Mouse (Mus musculus) hindbrain, embryonic 14.5 days (tissue): ENCODE data around the gene Cfap77. TPM values are rescaled to one million over a fixed set of nuclear protein-coding genes. Genes with fewer than 3 reads are reported as not detected.

Source experiments
- ATAC-seq: fragments of 200-750 bp; cut with Nextera tagmentation; 2 replicates; pipeline ENCODE4 v1.8.0; 2017; ENCODE audit warnings: moderate number of reproducible peaks, mild to moderate bottlenecking, moderate TSS enrichment, moderate library complexity; ENCODE audit not compliant: low FRiP score
- DNase-seq: peaks from one replicate; pipeline ENCODE4 v3.0.0-alpha.2; 2015; ENCODE audit warnings: low spot score
- H3K27ac ChIP-seq: fragments of 300-500 bp; sonication (generic); 2 replicates; pipeline ENCODE4 v1.5.1; 2014; ENCODE audit warnings: mild to moderate bottlenecking, moderate library complexity
- H3K27me3 ChIP-seq: fragments of 300-500 bp; sonication (generic); 2 replicates; pipeline ENCODE4 v1.6.1; 2014; ENCODE audit warnings: mild to moderate bottlenecking, low read length, mixed read lengths; ENCODE audit not compliant: control insufficient read depth, insufficient read depth
- H3K36me3 ChIP-seq: fragments of 300-500 bp; sonication (generic); replicated peaks from 2 replicates; pipeline ENCODE4 v1.6.1; 2014; ENCODE audit not compliant: control insufficient read depth, insufficient read depth
- H3K4me1 ChIP-seq: fragments of 300-500 bp; sonication (generic); replicated peaks from 2 replicates; pipeline ENCODE4 v1.6.1; 2014; ENCODE audit warnings: antibody characterized with exemption, low read length, mixed read lengths; ENCODE audit not compliant: control insufficient read depth, insufficient read depth
- H3K4me2 ChIP-seq: fragments of 300-500 bp; sonication (generic); replicated peaks from 2 replicates; pipeline ENCODE4 v1.6.1; 2014; ENCODE audit warnings: mild to moderate bottlenecking, moderate library complexity
- H3K4me3 ChIP-seq: fragments of 300-500 bp; sonication (generic); replicated peaks from 2 replicates; pipeline ENCODE4 v1.5.1; 2014; ENCODE audit warnings: mild to moderate bottlenecking, low read length
- H3K9ac ChIP-seq: fragments of 300-500 bp; sonication (generic); 2 replicates; pipeline ENCODE4 v1.6.1; 2014
- H3K9me3 ChIP-seq: fragments of 300-500 bp; sonication (generic); 2 replicates; pipeline ENCODE4 v1.6.1; 2016; ENCODE audit warnings: low read length; ENCODE audit not compliant: control insufficient read depth
- WGBS: fragments of 180-500 bp; shearing (Covaris S2); extraction: QIAGEN DNeasy Blood & Tissue Kit; methylation state at CpG from one replicate; pipeline ENCODE4 v1.1.7; 2014; 5-methylcytosine and 5-hydroxymethylcytosine counted together
- polyA plus RNA-seq: library from polyadenylated mRNA; unstranded; fragments of >200 nt; fragmentation: Nextera tagmentation; extraction: Ambion mirVana; gene quantifications from 2 replicates; pipeline ENCODE4 v1.2.1, GENCODE M21; 2014

Gene Cfap77
- polyA plus RNA-seq, 1 experiment from 2014 or later: 0.56 TPM

GRCm38 (mm10) chr2:28968278-28968677 lies 86.6 kb downstream of the Cfap77 start:
- no peak for DNase-seq
- WGBS: 79% methylated on average over 1 of the region's 1 CpGs
- peaks cover 20% of the 10 kb centered on the region for H3K27me3 ChIP-seq
- H3K4me2 ChIP-seq: no peak overlapping the region
- no peak overlapping the region for H3K9ac ChIP-seq
- no peaks in the 10 kb centered on the region for H3K9me3 ChIP-seq
- no peaks in the 10 kb centered on the region for H3K36me3 ChIP-seq
- H3K4me1 ChIP-seq: peaks cover 8% of the 10 kb centered on the region
- no peak for ATAC-seq
- no peak overlapping the region for H3K27ac ChIP-seq
- H3K4me3 ChIP-seq: no peak overlapping the region

GRCm38 (mm10) chr2:28966151-28966795 lies 88.6 kb downstream of the Cfap77 start:
- Histone ChIP-seq H3K9me3 (no peaks in the 10 kb centered on the region), H3K36me3 (no peaks in the 10 kb centered on the region), H3K4me1 (peaks cover 8% of the 10 kb centered on the region), H3K27ac (peak overlapping the region; percentile 68; the same call in 1 of the 2 replicates), H3K27me3 (peaks cover 11% of the 10 kb centered on the region; the same call in 1 of the 2 replicates), H3K4me2 (no peak overlapping the region), H3K4me3 (no peak overlapping the region), H3K9ac (no peak overlapping the region)
- DNase-seq (peak; percentile 44), ATAC-seq (peak; percentile 27; the same call in 1 of the 2 replicates)
- WGBS: 42% methylated on average over 14 of the region's 14 CpGs

- Histone ChIP-seq H3K9me3 (no peaks in the 10 kb centered on the region), H3K4me1 (peaks cover 8% of the 10 kb centered on the region), H3K9ac (no peak overlapping the region), H3K27ac (no peak overlapping the region), H3K27me3 (peaks cover 11% of the 10 kb centered on the region; the same call in 1 of the 2 replicates), H3K36me3 (no peaks in the 10 kb centered on the region), H3K4me2 (no peak overlapping the region), H3K4me3 (no peak overlapping the region)
- 86% methylated on average over 6 of the region's 6 CpGs for WGBS
- no peak for ATAC-seq
- no peak for DNase-seq
Measured at GRCm38 (mm10) chr2:28963565-28963964, 91.3 kb downstream of the Cfap77 start.

DNA sequence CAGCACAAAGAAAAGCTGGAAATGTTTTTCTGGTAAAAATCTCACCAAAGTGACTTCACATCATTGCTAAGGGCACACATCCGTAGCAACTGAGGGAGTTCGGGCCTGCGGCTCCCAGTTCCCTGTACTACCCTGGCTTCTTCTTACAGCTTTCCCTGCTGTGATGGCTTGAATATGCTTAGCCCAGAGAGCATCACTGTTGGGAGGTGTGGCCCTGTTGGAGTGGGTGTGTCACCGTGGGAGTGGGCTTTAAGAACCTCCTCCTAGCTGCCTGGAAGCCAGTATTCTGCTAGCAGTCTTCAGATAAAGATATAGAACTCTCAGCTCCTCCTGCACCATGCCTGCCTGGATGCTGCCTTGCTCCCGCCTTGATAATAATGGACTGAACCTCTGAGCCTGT lies 93.2 kb downstream of the Cfap77 start:
- Histone ChIP-seq H3K36me3 (no peaks in the 10 kb centered on the region), H3K27ac (no peak overlapping the region), H3K9me3 (no peaks in the 10 kb centered on the region), H3K4me1 (peaks cover 8% of the 10 kb centered on the region), H3K9ac (no peak overlapping the region), H3K4me3 (no peak overlapping the region), H3K4me2 (no peak overlapping the region), H3K27me3 (no peaks in the 10 kb centered on the region)
- WGBS: 72% methylated on average over 5 of the region's 5 CpGs
- ATAC-seq: no peak
- DNase-seq: no peak

- ATAC-seq (no peak), DNase-seq (no peak)
- Histone ChIP-seq H3K4me2 (no peak overlapping the region), H3K36me3 (no peaks in the 10 kb centered on the region), H3K27me3 (no peaks in the 10 kb centered on the region), H3K27ac (no peak overlapping the region), H3K9ac (no peak overlapping the region), H3K9me3 (no peaks in the 10 kb centered on the region), H3K4me1 (peaks cover 5% of the 10 kb centered on the region), H3K4me3 (no peak overlapping the region)
- 92% methylated on average over 15 of the region's 15 CpGs for WGBS
Measured at GRCm38 (mm10) chr2:28961024-28961585, 93.8 kb downstream of the Cfap77 start.

- H3K4me3 ChIP-seq: no peak overlapping the region
- no peaks in the 10 kb centered on the region for H3K27me3 ChIP-seq
- no peaks in the 10 kb centered on the region for H3K36me3 ChIP-seq
- no peaks in the 10 kb centered on the region for H3K4me1 ChIP-seq
- no peak overlapping the region for H3K4me2 ChIP-seq
- ATAC-seq (no peak), DNase-seq (no peak)
- H3K9ac ChIP-seq: no peak overlapping the region
- WGBS: 90% methylated on average over 4 of the region's 4 CpGs
- H3K9me3 ChIP-seq: no peaks in the 10 kb centered on the region
- H3K27ac ChIP-seq: no peak overlapping the region
Measured at GRCm38 (mm10) chr2:28956874-28957273, 98.0 kb downstream of the Cfap77 start.

GRCm38 (mm10) chr2:28954595-28954994 lies 100.3 kb downstream of the Cfap77 start:
- no peaks in the 10 kb centered on the region for H3K36me3 ChIP-seq
- H3K4me3 ChIP-seq: no peak overlapping the region
- DNase-seq: no peak
- no peaks in the 10 kb centered on the region for H3K4me1 ChIP-seq
- no peak overlapping the region for H3K9ac ChIP-seq
- H3K27ac ChIP-seq: no peak overlapping the region
- H3K27me3 ChIP-seq: no peaks in the 10 kb centered on the region
- H3K9me3 ChIP-seq: no peaks in the 10 kb centered on the region
- no peak overlapping the region for H3K4me2 ChIP-seq
- whole genome bisulfite sequencing: 68% methylated on average over 9 of the region's 9 CpGs
- no peak for ATAC-seq

DNA sequence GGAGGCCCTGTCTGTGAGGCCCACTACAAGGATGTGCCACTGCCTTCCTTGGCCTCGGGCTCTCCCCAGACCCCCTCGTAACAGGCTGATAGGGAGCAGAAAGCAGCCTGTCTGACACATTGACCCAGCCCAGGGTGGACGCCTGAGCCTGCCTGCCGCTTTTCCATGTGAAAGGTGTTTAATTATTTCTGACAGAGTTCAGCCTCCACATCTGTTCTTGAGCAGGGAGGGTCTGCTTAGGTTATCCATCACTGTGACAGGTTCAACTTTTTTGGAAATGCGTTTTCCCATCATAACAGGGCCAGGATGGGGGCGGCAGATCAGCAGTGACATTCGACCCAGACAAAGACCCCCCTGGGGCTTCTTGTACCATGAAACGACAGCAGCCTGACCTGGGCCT lies 101.9 kb downstream of the Cfap77 start:
- no peak for ATAC-seq

DNA sequence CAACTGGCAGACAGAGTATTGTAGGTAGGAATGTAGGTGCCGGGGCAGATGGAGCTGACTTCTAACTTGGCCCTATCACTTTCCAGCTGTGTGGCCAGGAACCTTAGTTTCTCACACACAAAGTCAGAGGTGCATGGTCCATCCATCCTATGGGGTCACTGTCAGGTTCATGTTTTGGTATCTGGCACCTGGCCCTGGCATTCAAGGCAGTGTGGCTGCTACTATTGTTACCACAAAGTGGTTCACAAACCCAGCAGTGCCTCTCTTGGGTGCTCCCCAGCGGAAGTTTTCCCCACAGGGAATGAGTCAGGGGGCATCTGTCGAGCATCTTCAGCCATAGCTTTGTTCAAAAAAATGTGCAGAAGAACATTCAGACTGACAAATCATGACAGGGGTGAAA lies 108.6 kb downstream of the Cfap77 start:
- Histone ChIP-seq H3K4me3 (no peak overlapping the region), H3K27me3 (no peaks in the 10 kb centered on the region), H3K9ac (no peak overlapping the region), H3K36me3 (no peaks in the 10 kb centered on the region), H3K4me2 (no peak overlapping the region), H3K9me3 (no peaks in the 10 kb centered on the region), H3K4me1 (peaks cover 26% of the 10 kb centered on the region), H3K27ac (no peak overlapping the region)
- ATAC-seq: no peak
- no peak for DNase-seq
- WGBS: 76% methylated on average over 3 of the region's 3 CpGs

More for the DNA sequence above, 101.9 kb downstream of the Cfap77 start:
- Histone ChIP-seq H3K9me3 (no peaks in the 10 kb centered on the region), H3K9ac (no peak overlapping the region), H3K4me1 (no peaks in the 10 kb centered on the region), H3K4me2 (no peak overlapping the region), H3K27me3 (no peaks in the 10 kb centered on the region), H3K36me3 (no peaks in the 10 kb centered on the region), H3K4me3 (no peak overlapping the region), H3K27ac (no peak overlapping the region)
- DNase-seq: no peak
- 26% methylated on average over 8 of the region's 8 CpGs for WGBS
